Mouse (Mus musculus) bone marrow macrophage, adult 2 months (primary cell): ENCODE data around the gene Sv2c.

Experiments used
- CTCF ChIP-seq: IDR thresholded peaks from 2 replicates; pipeline ENCODE4 v1.5.1; 2012; ENCODE audit warnings: low read depth, mild to moderate bottlenecking, low read length, moderate library complexity
- POLR2A ChIP-seq: IDR thresholded peaks from 2 replicates; pipeline ENCODE4 v1.6.1; 2012; ENCODE audit warnings: mild to moderate bottlenecking, low read depth, low read length, borderline replicate concordance

DNA sequence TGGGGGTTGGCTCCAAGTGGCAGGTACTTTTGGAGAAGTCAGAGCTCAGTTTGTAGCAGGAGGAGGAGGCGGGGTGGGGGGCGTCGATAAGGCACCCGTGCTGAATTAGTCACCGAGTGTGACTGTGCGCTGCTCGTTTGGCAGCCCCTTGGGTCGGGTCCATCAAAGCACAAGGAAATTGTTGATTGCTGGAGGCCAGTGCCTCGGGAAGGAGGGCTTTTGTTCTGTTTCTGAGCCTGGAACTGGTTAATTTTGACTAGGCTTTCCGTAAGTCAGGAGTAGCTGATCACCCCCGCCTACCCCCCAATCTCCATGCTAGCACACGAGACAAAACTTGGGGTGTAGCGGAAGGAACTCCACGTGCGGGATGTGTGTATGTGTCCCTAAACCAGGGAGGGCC lies 456 bp upstream of the Sv2c start:
- no peak for TF ChIP-seq CTCF
- no peak for TF ChIP-seq POLR2A
